ENCODE assay signal across 8 mouse cellular contexts in the genomic region with DNA sequence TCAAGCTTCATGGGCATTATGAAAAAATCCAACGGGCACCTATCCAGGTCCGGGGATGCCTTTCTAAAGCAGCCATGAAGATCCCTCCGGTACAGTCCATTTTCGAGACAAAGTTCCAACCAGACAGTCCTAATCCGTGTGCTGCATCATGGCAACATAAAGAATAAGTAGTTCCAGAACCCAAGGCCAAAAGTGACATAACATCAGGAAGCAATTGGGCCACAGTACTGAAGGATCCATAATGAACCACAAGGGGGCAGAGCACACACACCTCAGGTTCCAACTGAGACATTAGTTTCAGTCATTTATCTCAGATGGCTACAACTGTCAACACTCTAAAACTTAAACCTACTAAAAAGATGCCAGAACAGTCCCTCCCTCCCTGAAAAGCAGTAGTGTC. TPM values are rescaled to one million over a fixed set of nuclear protein-coding genes. Genes with fewer than 3 reads are reported as not detected.
DNase-seq lines count a peak whose midpoint lies in the region; ATAC-seq and TF ChIP-seq lines count a peak whose summit lies in the region.

No protein-coding gene starts in this region.

- no peaks in the 10 kb centered on the region for H3K4me1 ChIP-seq in midbrain, embryonic 11.5 days (ENCODE audit: control insufficient read depth, insufficient read depth, low read length)
- H3K4me1 ChIP-seq in midbrain, embryonic 10.5 days, result no peaks in the 10 kb centered on the region
- peaks cover 3% of the 10 kb centered on the region; the same call in 1 of the 2 replicates for H3K4me1 ChIP-seq in lung, adult 2 months (ENCODE audit: control insufficient read depth, insufficient read depth, low read length)
- H3K4me1 ChIP-seq in stomach, embryonic 14.5 days (ENCODE audit: control insufficient read depth, insufficient read depth, low read length), result no peaks in the 10 kb centered on the region

- H3K9me3 ChIP-seq in midbrain, embryonic 11.5 days (ENCODE audit: control insufficient read depth, low read length), result no peaks in the 10 kb centered on the region
- no peaks in the 10 kb centered on the region for H3K9me3 ChIP-seq in midbrain, embryonic 10.5 days (replicated peaks)
- no peaks in the 10 kb centered on the region for H3K9me3 ChIP-seq in stomach, embryonic 14.5 days (ENCODE audit: control insufficient read depth, low read depth, low read length)

- H3K27me3 ChIP-seq in midbrain, embryonic 11.5 days (ENCODE audit: control insufficient read depth, insufficient read depth, low read length), result no peaks in the 10 kb centered on the region
- no peaks in the 10 kb centered on the region for H3K27me3 ChIP-seq in midbrain, embryonic 10.5 days (ENCODE audit: low read depth, poor library complexity, severe bottlenecking)
- H3K27me3 ChIP-seq in stomach, embryonic 14.5 days (ENCODE audit: control insufficient read depth, insufficient read depth, low read length), result no peaks in the 10 kb centered on the region

- no peak overlapping the region for H3K27ac ChIP-seq in midbrain, embryonic 11.5 days (ENCODE audit: low read depth, low read length)
- H3K27ac ChIP-seq in midbrain, embryonic 10.5 days (replicated peaks), result no peak overlapping the region
- no peak overlapping the region for H3K27ac ChIP-seq in stomach, embryonic 14.5 days (ENCODE audit: low read length)

- peak; percentile 54; the same call in 1 of the 2 replicates for TF ChIP-seq CTCF in lung, adult 2 months (IDR thresholded peaks at IDR 0.05; ENCODE audit: insufficient read depth, low read length)

- no peak overlapping the region for H3K9ac ChIP-seq in midbrain, embryonic 11.5 days (ENCODE audit: low read length)
- H3K9ac ChIP-seq in stomach, embryonic 14.5 days (replicated peaks; ENCODE audit: low read depth, low read length), result no peak overlapping the region

- TF ChIP-seq POLR2A in lung, adult 2 months (IDR thresholded peaks at IDR 0.05; ENCODE audit: borderline replicate concordance, extremely low read depth, low read depth, low read length), result no peak

- no peak overlapping the region for H3K4me3 ChIP-seq in midbrain, embryonic 11.5 days (ENCODE audit: low read depth, low read length)
- H3K4me3 ChIP-seq in midbrain, embryonic 10.5 days, result no peak overlapping the region
- H3K4me3 ChIP-seq in lung, adult 2 months (replicated peaks; ENCODE audit: extremely low read depth, low read depth, low read length), result no peak overlapping the region
- no peak overlapping the region for H3K4me3 ChIP-seq in stomach, embryonic 14.5 days (ENCODE audit: low read depth, low read length)

- no peaks in the 10 kb centered on the region for H3K36me3 ChIP-seq in midbrain, embryonic 11.5 days (ENCODE audit: control insufficient read depth, insufficient read depth, low read length)
- peaks cover 10% of the 10 kb centered on the region; the same call in 1 of the 2 replicates for H3K36me3 ChIP-seq in midbrain, embryonic 10.5 days
- peaks cover 10% of the 10 kb centered on the region; the same call in 1 of the 2 replicates for H3K36me3 ChIP-seq in stomach, embryonic 14.5 days (ENCODE audit: control insufficient read depth, insufficient read depth, low read length)

- H3K4me2 ChIP-seq in midbrain, embryonic 11.5 days, result no peak overlapping the region
- H3K4me2 ChIP-seq in stomach, embryonic 14.5 days (replicated peaks; ENCODE audit: low read depth, low read length), result no peak overlapping the region

- 74% methylated on average over 5 of the region's 5 CpGs for WGBS in midbrain, embryonic 11.5 days
- 74% methylated on average over 5 of the region's 5 CpGs for WGBS in midbrain, embryonic 10.5 days
- WGBS in lung, adult 2 months, result 65% methylated on average over 5 of the region's 5 CpGs
- 70% methylated on average over 5 of the region's 5 CpGs for WGBS in stomach, embryonic 14.5 days

- ATAC-seq in midbrain, embryonic 11.5 days (ENCODE audit: low FRiP score), result peak; percentile 40; the same call in 1 of the 2 replicates
- peak; percentile 33; the same call in 1 of the 2 replicates for ATAC-seq in stomach, embryonic 14.5 days (ENCODE audit: insufficient number of reproducible peaks, insufficient read depth, low FRiP score, low read depth)

- peak; percentile 24 to 45 for DNase-seq in cerebellum, adult 18-20 months
- no peak for DNase-seq in cerebellum, adult 11-12 months
- peak; percentile 92 for DNase-seq in midbrain, embryonic 11.5 days (ENCODE audit: low spot score, missing footprints)
- DNase-seq in midbrain, embryonic 10.5 days (ENCODE audit: low spot score), result no peak
- peak; percentile 20 for DNase-seq in cerebellum, adult 8-10 months
- DNase-seq in induced T-regulatory cell, adult 2 months (ENCODE audit: low read depth), result peak; percentile 80
- no peak for DNase-seq in lung, adult 2 months

RNA-seq across cellular contexts. Expression of gene Rnf141, which starts 28.2 kb away (rescaled TPM):
- 27.7 and 28.0 TPM in 2 replicates for polyA plus RNA-seq in midbrain, embryonic 11.5 days (2014; fragmentation: Nextera tagmentation; extraction: Ambion mirVana)
- 22.2 and 23.2 TPM in 2 replicates for polyA plus RNA-seq in midbrain, embryonic 10.5 days (2016; fragmentation: Nextera tagmentation; extraction: Ambion mirVana)
- 36.3 and 53.1 TPM in 2 replicates for polyA plus RNA-seq in lung, adult 2 months (2012; rRNA removed)
- 41.0 and 48.1 TPM in 2 replicates for polyA plus RNA-seq in stomach, embryonic 14.5 days (2014; fragmentation: Nextera tagmentation; extraction: Ambion mirVana)

RNA-seq across cellular contexts. Expression of gene Lyve1, which starts 47.0 kb away (rescaled TPM):
- 3.6 and 4.5 TPM in 2 replicates for polyA plus RNA-seq in midbrain, embryonic 11.5 days (2014; fragmentation: Nextera tagmentation; extraction: Ambion mirVana)
- 0.73 and 2.2 TPM in 2 replicates for polyA plus RNA-seq in midbrain, embryonic 10.5 days (2016; fragmentation: Nextera tagmentation; extraction: Ambion mirVana)
- polyA plus RNA-seq in lung, adult 2 months (2012; rRNA removed), result 82.0 and 157 TPM in 2 replicates
- polyA plus RNA-seq in stomach, embryonic 14.5 days (2014; fragmentation: Nextera tagmentation; extraction: Ambion mirVana), result 5.6 and 9.5 TPM in 2 replicates

RNA-seq across cellular contexts. Expression of gene Ampd3, which starts 48.0 kb away (rescaled TPM):
- polyA plus RNA-seq in midbrain, embryonic 11.5 days (2014; fragmentation: Nextera tagmentation; extraction: Ambion mirVana), result 1.4 and 2.6 TPM in 2 replicates
- 0.81 and 0.95 TPM in 2 replicates for polyA plus RNA-seq in midbrain, embryonic 10.5 days (2016; fragmentation: Nextera tagmentation; extraction: Ambion mirVana)
- 21.8 and 23.5 TPM in 2 replicates for polyA plus RNA-seq in lung, adult 2 months (2012; rRNA removed)
- polyA plus RNA-seq in stomach, embryonic 14.5 days (2014; fragmentation: Nextera tagmentation; extraction: Ambion mirVana), result 2.1 and 2.9 TPM in 2 replicates

Comparison
In these comparisons a context has a peak if more than half of its experiments do, and no peak if none do; other contexts are left out.
1. DNase-seq: peak in cerebellum, adult 18-20 months (2 of 2), midbrain, embryonic 11.5 days (single experiment), cerebellum, adult 8-10 months (single experiment) and induced T-regulatory cell, adult 2 months (single experiment); none in cerebellum, adult 11-12 months (single experiment), midbrain, embryonic 10.5 days (single experiment) and lung, adult 2 months (single experiment).